Mouse (Mus musculus): ENCODE data around the gene Olfr1097.

GRCm38 (mm10) chr2:86905647-86906046 is 13.6 kb upstream of the Olfr1097 start:
- TF ChIP-seq CEBPB (IDR thresholded peaks at IDR 0.05; ENCODE audit: low read depth) (no peak), CTCF (IDR thresholded peaks at IDR 0.05; ENCODE audit: control insufficient read depth, insufficient read depth, insufficient read length) (no peak), USF1 (IDR thresholded peaks at IDR 0.05; ENCODE audit: low read depth) (no peak), MAX (IDR thresholded peaks at IDR 0.05) (no peak), FOSL1 (IDR thresholded peaks at IDR 0.05; ENCODE audit: insufficient read depth, low read length, poor library complexity, severe bottlenecking) (no peak), MYOD1 (IDR thresholded peaks at IDR 0.05; ENCODE audit: control insufficient read depth, insufficient read length, low read depth) (no peak), MYOG (IDR thresholded peaks at IDR 0.05; ENCODE audit: control insufficient read depth, extremely low read depth, insufficient read length) (no peak)
